Mouse (Mus musculus) G1E-ER4 (cell line): ENCODE measurements around the gene Higd1a. TPM values are rescaled to one million over a fixed set of nuclear protein-coding genes. Genes with fewer than 3 reads are reported as not detected.

Experiments used
- GATA1 ChIP-seq: IDR thresholded peaks from one replicate; pipeline ENCODE4 v1.8.0; 2012; ENCODE audit warnings: low read length, inconsistent platforms
- polyA plus RNA-seq: library from polyadenylated mRNA; stranded (reverse); fragments of >175 nt; gene quantifications from 2 replicates; pipeline ENCODE4 v1.2.3, GENCODE M21; 2012

Higd1a gene
- polyA plus RNA-seq, 1 experiment: 107 TPM

GRCm38 (mm10) chr9:121857474-121858152 is 549 bp downstream of the Higd1a start:
- TF ChIP-seq GATA1: no peak

GRCm38 (mm10) chr9:121856649-121857416 is 1.3 kb downstream of the Higd1a start:
- no peak for TF ChIP-seq GATA1

- TF ChIP-seq GATA1: no peak
Observed at GRCm38 (mm10) chr9:121854246-121854645, 3.9 kb downstream of the Higd1a start.

GRCm38 (mm10) chr9:121847842-121848241 is 10.3 kb downstream of the Higd1a start:
- no peak for TF ChIP-seq GATA1

GRCm38 (mm10) chr9:121847138-121847537 is 11.0 kb downstream of the Higd1a start:
- no peak for TF ChIP-seq GATA1

GRCm38 (mm10) chr9:121846526-121847118 is 11.5 kb downstream of the Higd1a start:
- TF ChIP-seq GATA1: no peak

- TF ChIP-seq GATA1: no peak
Observed at GRCm38 (mm10) chr9:121842914-121843313, 15.2 kb downstream of the Higd1a start.

GRCm38 (mm10) chr9:121839622-121839965 is 18.6 kb downstream of the Higd1a start:
- TF ChIP-seq GATA1: no peak

GRCm38 (mm10) chr9:121838829-121839621 is 19.1 kb downstream of the Higd1a start, which contains the start of gene Ccdc13:
Gene Ccdc13 (minus strand): TSS chr9:121839461.
- no peak for TF ChIP-seq GATA1

GRCm38 (mm10) chr9:121838008-121838407 is 20.2 kb downstream of the Higd1a start:
- TF ChIP-seq GATA1: no peak

- TF ChIP-seq GATA1: no peak
Observed at GRCm38 (mm10) chr9:121833825-121834224, 24.3 kb downstream of the Higd1a start.

- no peak for TF ChIP-seq GATA1
Observed at GRCm38 (mm10) chr9:121830956-121831293, 27.2 kb downstream of the Higd1a start.

GRCm38 (mm10) chr9:121830243-121830955 is 27.8 kb downstream of the Higd1a start:
- TF ChIP-seq GATA1: no peak

- no peak for TF ChIP-seq GATA1
Observed at GRCm38 (mm10) chr9:121829270-121829992, 28.7 kb downstream of the Higd1a start.
